Mouse (Mus musculus): ENCODE measurements around the gene Paxbp1. TPM values are rescaled to one million over a fixed set of nuclear protein-coding genes. Genes with fewer than 3 reads are reported as not detected.
A peak's percentile ranks its signal among the peaks of the same experiment; 100 is the strongest.

Paxbp1 gene
- polyA plus RNA-seq, 1 experiment from 2014 or later, result 35.9 TPM

- Histone ChIP-seq H3K27me3 (replicated peaks; ENCODE audit: control insufficient read depth, insufficient read depth, low read length) (no peaks in the 10 kb centered on the region), H3K4me3 (ENCODE audit: low read length) (no peak overlapping the region), H3K9me3 (ENCODE audit: control insufficient read depth, low read length) (no peaks in the 10 kb centered on the region), H3K36me3 (ENCODE audit: control insufficient read depth, insufficient read depth, low read length) (0 out of 2 replicates have a peak, but pooled peaks cover 3% of the 10 kb centered on the region), H3K4me1 (ENCODE audit: control insufficient read depth, insufficient read depth, low read length) (0 out of 2 replicates have a peak, but pooled peaks cover 3% of the 10 kb centered on the region), H3K9ac (ENCODE audit: low read depth, low read length) (no peak overlapping the region), H3K27ac (ENCODE audit: low read length) (no peak overlapping the region), H3K4me2 (ENCODE audit: low read depth, low read length) (no peak overlapping the region)
- ATAC-seq, result peak; percentile 74
- 88% methylated on average over 3 of the region's 3 CpGs for WGBS
Observed at GRCm38 (mm10) chr16:90988665-90989064, 55.7 kb downstream of the Paxbp1 start.

GRCm38 (mm10) chr16:90988039-90988438 is 56.3 kb downstream of the Paxbp1 start:
- 76% methylated on average over 8 of the region's 8 CpGs for WGBS
- Histone ChIP-seq H3K9me3 (ENCODE audit: control insufficient read depth, low read length) (no peaks in the 10 kb centered on the region), H3K4me1 (ENCODE audit: control insufficient read depth, insufficient read depth, low read length) (0 out of 2 replicates have a peak, but pooled peaks cover 3% of the 10 kb centered on the region), H3K27ac (ENCODE audit: low read length) (no peak overlapping the region), H3K4me3 (ENCODE audit: low read length) (no peak overlapping the region), H3K27me3 (replicated peaks; ENCODE audit: control insufficient read depth, insufficient read depth, low read length) (no peaks in the 10 kb centered on the region), H3K9ac (ENCODE audit: low read depth, low read length) (no peak overlapping the region), H3K36me3 (ENCODE audit: control insufficient read depth, insufficient read depth, low read length) (0 out of 2 replicates have a peak, but pooled peaks cover 3% of the 10 kb centered on the region), H3K4me2 (ENCODE audit: low read depth, low read length) (no peak overlapping the region)
- peak; percentile 92 for ATAC-seq

- Histone ChIP-seq H3K4me2 (ENCODE audit: low read depth, low read length) (no peak overlapping the region), H3K27ac (ENCODE audit: low read length) (no peak overlapping the region), H3K9me3 (ENCODE audit: control insufficient read depth, low read length) (no peaks in the 10 kb centered on the region), H3K4me1 (ENCODE audit: control insufficient read depth, insufficient read depth, low read length) (no peaks in the 10 kb centered on the region), H3K9ac (ENCODE audit: low read depth, low read length) (no peak overlapping the region), H3K4me3 (ENCODE audit: low read length) (no peak overlapping the region), H3K27me3 (replicated peaks; ENCODE audit: control insufficient read depth, insufficient read depth, low read length) (no peaks in the 10 kb centered on the region), H3K36me3 (ENCODE audit: control insufficient read depth, insufficient read depth, low read length) (peaks cover 7% of the 10 kb centered on the region)
- 86% methylated on average over 6 of the region's 6 CpGs for WGBS
- ATAC-seq, result no peak
Observed at GRCm38 (mm10) chr16:90971004-90971403, 73.3 kb downstream of the Paxbp1 start.

- Histone ChIP-seq H3K9ac (ENCODE audit: low read depth, low read length) (no peak overlapping the region), H3K27me3 (replicated peaks; ENCODE audit: control insufficient read depth, insufficient read depth, low read length) (no peaks in the 10 kb centered on the region), H3K4me1 (ENCODE audit: control insufficient read depth, insufficient read depth, low read length) (no peaks in the 10 kb centered on the region), H3K36me3 (ENCODE audit: control insufficient read depth, insufficient read depth, low read length) (peaks cover 5% of the 10 kb centered on the region), H3K9me3 (ENCODE audit: control insufficient read depth, low read length) (no peaks in the 10 kb centered on the region), H3K27ac (ENCODE audit: low read length) (no peak overlapping the region), H3K4me2 (ENCODE audit: low read depth, low read length) (no peak overlapping the region), H3K4me3 (ENCODE audit: low read length) (no peak overlapping the region)
- WGBS, result 69% methylated on average over 4 of the region's 4 CpGs
- ATAC-seq, result no peak
Observed at GRCm38 (mm10) chr16:90966241-90966640, 78.1 kb downstream of the Paxbp1 start.

GRCm38 (mm10) chr16:90964302-90964701 is 80.0 kb downstream of the Paxbp1 start:
- Histone ChIP-seq H3K27me3 (replicated peaks; ENCODE audit: control insufficient read depth, insufficient read depth, low read length) (no peaks in the 10 kb centered on the region), H3K9ac (ENCODE audit: low read depth, low read length) (no peak overlapping the region), H3K27ac (ENCODE audit: low read length) (no peak overlapping the region), H3K4me3 (ENCODE audit: low read length) (no peak overlapping the region), H3K36me3 (ENCODE audit: control insufficient read depth, insufficient read depth, low read length) (peaks cover 4% of the 10 kb centered on the region), H3K9me3 (ENCODE audit: control insufficient read depth, low read length) (no peaks in the 10 kb centered on the region), H3K4me2 (ENCODE audit: low read depth, low read length) (no peak overlapping the region), H3K4me1 (ENCODE audit: control insufficient read depth, insufficient read depth, low read length) (no peaks in the 10 kb centered on the region)
- WGBS, result 89% methylated on average over 10 of the region's 10 CpGs
- no peak for ATAC-seq

Other genes starting within 250 kb of the Paxbp1 start
- 5.6 and 6.2 TPM in 2 replicates for gene Urb1, start 234.1 kb downstream of the Paxbp1 start, polyA plus RNA-seq (2015; fragmentation: Nextera tagmentation; extraction: Ambion mirVana)
- 0.61 and 0.70 TPM in 2 replicates for gene Eva1c, start 217.8 kb downstream of the Paxbp1 start, polyA plus RNA-seq (2015; fragmentation: Nextera tagmentation; extraction: Ambion mirVana)
- 34.0 and 40.9 TPM in 2 replicates for gene Cfap298, start 109.4 kb downstream of the Paxbp1 start, polyA plus RNA-seq (2015; fragmentation: Nextera tagmentation; extraction: Ambion mirVana)
- 16.5 and 16.9 TPM in 2 replicates for gene Synj1, start 33.2 kb downstream of the Paxbp1 start, polyA plus RNA-seq (2015; fragmentation: Nextera tagmentation; extraction: Ambion mirVana)
- gene 4932438H23Rik, start 50.6 kb upstream of the Paxbp1 start, polyA plus RNA-seq (2015; fragmentation: Nextera tagmentation; extraction: Ambion mirVana), result 0.17 and 0.22 TPM in 2 replicates
- not detected in 2 replicates for gene Olig2, start 180.9 kb upstream of the Paxbp1 start, polyA plus RNA-seq (2015; fragmentation: Nextera tagmentation; extraction: Ambion mirVana)
- not detected in 2 replicates for gene Olig1, start 225.2 kb upstream of the Paxbp1 start, polyA plus RNA-seq (2015; fragmentation: Nextera tagmentation; extraction: Ambion mirVana)